Mouse (Mus musculus) myocyte (in vitro differentiated cells): Measurements from ENCODE around the gene Tspan7.

Experiments used
- CEBPB ChIP-seq: IDR thresholded peaks from 2 replicates; pipeline ENCODE4 v1.6.1; 2011; ENCODE audit warnings: mild to moderate bottlenecking, moderate library complexity; ENCODE audit not compliant: poor library complexity, insufficient read depth, severe bottlenecking
- E2F4 ChIP-seq: IDR thresholded peaks from one replicate; pipeline ENCODE4 v1.6.1; 2011; ENCODE audit warnings: mild to moderate bottlenecking, control low read depth, moderate library complexity; ENCODE audit not compliant: insufficient read depth
- POLR2A ChIP-seq: IDR thresholded peaks from one replicate; pipeline ENCODE4 v1.6.1; 2011; ENCODE audit warnings: low read depth, mild to moderate bottlenecking, control low read depth, moderate library complexity; ENCODE audit not compliant: insufficient read length
- POLR2AphosphoS2 ChIP-seq: IDR thresholded peaks from one replicate; pipeline ENCODE4 v1.6.1; 2011; ENCODE audit warnings: low read depth, control low read depth; ENCODE audit not compliant: insufficient read length
- REST ChIP-seq: IDR thresholded peaks from one replicate; pipeline ENCODE4 v1.6.1; 2011; ENCODE audit warnings: mild to moderate bottlenecking, control low read depth, moderate library complexity; ENCODE audit not compliant: insufficient read depth, insufficient read length
- SRF ChIP-seq: IDR thresholded peaks from one replicate; pipeline ENCODE4 v1.6.1; 2011; ENCODE audit warnings: low read depth; ENCODE audit not compliant: control insufficient read depth, insufficient read length
- USF1 ChIP-seq: IDR thresholded peaks from one replicate; pipeline ENCODE4 v1.6.1; 2011; ENCODE audit warnings: low read depth, mild to moderate bottlenecking, control low read depth, moderate library complexity

- TF ChIP-seq POLR2AphosphoS2, result no peak
- TF ChIP-seq POLR2A, result no peak
- TF ChIP-seq SRF, result no peak
- TF ChIP-seq REST, result no peak
- no peak for TF ChIP-seq USF1
- TF ChIP-seq E2F4, result no peak
- no peak for TF ChIP-seq CEBPB
Measured at GRCm38 (mm10) chrX:10546840-10547239, 61.9 kb downstream of the Tspan7 start.
